Mouse (Mus musculus) ES-E14 (cell line): ENCODE results near the gene Tsfm.

Experiments
- CHD2 ChIP-seq: IDR thresholded peaks from 2 replicates; pipeline ENCODE4 v1.6.1; 2014; ENCODE audit warnings: mild to moderate bottlenecking, low read depth, low read length, inconsistent platforms
- MAFK ChIP-seq: IDR thresholded peaks from 2 replicates; pipeline ENCODE4 v1.6.1; 2014; ENCODE audit warnings: mild to moderate bottlenecking, low read depth, low read length, inconsistent platforms; ENCODE audit not compliant: insufficient read depth
- ZC3H11A ChIP-seq: IDR thresholded peaks from 2 replicates; pipeline ENCODE4 v1.6.1; 2012; ENCODE audit warnings: low read depth, mild to moderate bottlenecking, inconsistent platforms, low read length, borderline replicate concordance

DNA sequence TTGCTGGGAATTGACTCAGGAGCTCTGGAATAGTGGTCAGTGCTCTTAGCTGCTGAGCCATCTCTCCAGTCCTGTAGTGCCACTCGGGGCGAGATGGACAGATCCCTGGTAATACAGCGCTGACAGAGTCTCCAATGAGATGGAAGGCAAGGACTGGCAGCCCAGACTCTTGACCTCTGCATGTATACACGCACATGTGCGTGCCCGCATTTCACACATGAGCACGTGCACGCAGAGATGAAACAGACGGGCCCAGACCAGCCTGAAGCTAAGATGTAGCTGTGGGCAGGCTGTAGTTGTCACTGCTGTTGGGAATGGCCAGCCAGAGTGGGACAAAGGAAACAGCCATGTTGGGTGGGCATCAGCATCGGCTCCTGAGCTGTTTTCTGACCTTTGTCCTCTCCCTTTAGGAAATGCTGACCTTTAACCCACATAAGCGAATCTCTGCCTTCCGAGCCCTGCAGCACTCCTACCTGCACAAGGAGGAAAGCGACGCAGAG, 35.9 kb upstream of the Tsfm start:
- TF ChIP-seq ZC3H11A (no peak), CHD2 (no peak), MAFK (no peak)
